Mouse (Mus musculus) limb, embryonic 15.5 days (tissue): ENCODE results near the gene Prkce. TPM values are rescaled to one million over a fixed set of nuclear protein-coding genes. Genes with fewer than 3 reads are reported as not detected.

Experiments used
- ATAC-seq: fragments of 200-750 bp; cut with Nextera tagmentation; 2 replicates; pipeline ENCODE4 v1.8.0; 2017; ENCODE audit warnings: low read depth, moderate TSS enrichment; ENCODE audit not compliant: insufficient number of reproducible peaks, low FRiP score, low TSS enrichment
- H3K27ac ChIP-seq: fragments of 300-500 bp; sonication (generic); 2 replicates; pipeline ENCODE4 v1.5.1; 2015; ENCODE audit warnings: moderate library complexity, mild to moderate bottlenecking, inconsistent platforms
- H3K27me3 ChIP-seq: fragments of 300-500 bp; sonication (generic); 2 replicates; pipeline ENCODE4 v1.6.1; 2015; ENCODE audit warnings: inconsistent platforms
- H3K36me3 ChIP-seq: fragments of 300-500 bp; sonication (generic); 2 replicates; pipeline ENCODE4 v1.6.1; 2015; ENCODE audit warnings: inconsistent platforms
- H3K4me1 ChIP-seq: fragments of 300-500 bp; sonication (generic); 2 replicates; pipeline ENCODE4 v1.6.1; 2015; ENCODE audit warnings: inconsistent platforms
- H3K4me2 ChIP-seq: fragments of 300-500 bp; sonication (generic); 2 replicates; pipeline ENCODE4 v1.6.1; 2015; ENCODE audit warnings: mild to moderate bottlenecking, inconsistent platforms
- H3K4me3 ChIP-seq: fragments of 300-500 bp; sonication (generic); 2 replicates; pipeline ENCODE4 v1.5.1; 2015; ENCODE audit warnings: mild to moderate bottlenecking, inconsistent platforms
- H3K9ac ChIP-seq: fragments of 300-500 bp; sonication (generic); 2 replicates; pipeline ENCODE4 v1.6.1; 2015; ENCODE audit warnings: inconsistent platforms
- H3K9me3 ChIP-seq: fragments of 300-500 bp; sonication (generic); 2 replicates; pipeline ENCODE4 v1.6.1; 2016; ENCODE audit warnings: inconsistent platforms
- WGBS: fragments of 180-500 bp; shearing (Covaris S2); methylation state at CpG from one replicate; pipeline ENCODE4 v1.1.7; 2015; 5-methylcytosine and 5-hydroxymethylcytosine counted together
- polyA plus RNA-seq: library from polyadenylated mRNA; unstranded; fragments of >200 nt; fragmentation: Nextera tagmentation; extraction: Ambion mirVana; gene quantifications from 2 replicates; pipeline ENCODE4 v1.2.1, GENCODE M21; 2015

The Prkce gene
- polyA plus RNA-seq, 1 experiment from 2014 or later = 6.8 TPM

DNA sequence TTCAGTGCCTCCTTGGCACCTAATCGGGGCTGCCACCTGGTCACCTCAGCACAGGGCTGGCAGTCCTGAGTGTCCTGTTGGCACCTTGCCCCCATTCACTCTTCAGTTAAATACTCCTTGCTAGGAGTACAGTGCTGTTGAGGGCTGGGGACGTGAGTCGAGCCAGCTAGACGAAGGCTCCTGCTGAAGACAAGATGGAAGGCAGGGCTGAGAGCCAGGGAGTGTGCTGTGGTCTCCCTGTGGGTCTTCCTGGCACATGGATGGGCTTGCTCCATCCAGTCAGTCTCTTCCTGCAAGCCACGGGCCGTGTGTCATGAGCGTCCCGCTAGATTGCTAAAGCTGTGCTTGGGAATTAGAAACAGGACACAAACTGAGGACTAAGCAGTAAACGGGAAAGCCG, 367.5 kb downstream of the Prkce start:
- Histone ChIP-seq H3K4me3 (no peak overlapping the region), H3K4me2 (no peak overlapping the region), H3K9me3 (no peaks in the 10 kb centered on the region), H3K4me1 (peaks cover 12% of the 10 kb centered on the region), H3K27ac (0 out of 2 replicates have a peak overlapping the region, but pooled peaks have one; percentile 14), H3K9ac (no peak overlapping the region), H3K27me3 (no peaks in the 10 kb centered on the region), H3K36me3 (no peaks in the 10 kb centered on the region)
- ATAC-seq = no peak
- WGBS = 66% methylated on average over 10 of the region's 10 CpGs

DNA sequence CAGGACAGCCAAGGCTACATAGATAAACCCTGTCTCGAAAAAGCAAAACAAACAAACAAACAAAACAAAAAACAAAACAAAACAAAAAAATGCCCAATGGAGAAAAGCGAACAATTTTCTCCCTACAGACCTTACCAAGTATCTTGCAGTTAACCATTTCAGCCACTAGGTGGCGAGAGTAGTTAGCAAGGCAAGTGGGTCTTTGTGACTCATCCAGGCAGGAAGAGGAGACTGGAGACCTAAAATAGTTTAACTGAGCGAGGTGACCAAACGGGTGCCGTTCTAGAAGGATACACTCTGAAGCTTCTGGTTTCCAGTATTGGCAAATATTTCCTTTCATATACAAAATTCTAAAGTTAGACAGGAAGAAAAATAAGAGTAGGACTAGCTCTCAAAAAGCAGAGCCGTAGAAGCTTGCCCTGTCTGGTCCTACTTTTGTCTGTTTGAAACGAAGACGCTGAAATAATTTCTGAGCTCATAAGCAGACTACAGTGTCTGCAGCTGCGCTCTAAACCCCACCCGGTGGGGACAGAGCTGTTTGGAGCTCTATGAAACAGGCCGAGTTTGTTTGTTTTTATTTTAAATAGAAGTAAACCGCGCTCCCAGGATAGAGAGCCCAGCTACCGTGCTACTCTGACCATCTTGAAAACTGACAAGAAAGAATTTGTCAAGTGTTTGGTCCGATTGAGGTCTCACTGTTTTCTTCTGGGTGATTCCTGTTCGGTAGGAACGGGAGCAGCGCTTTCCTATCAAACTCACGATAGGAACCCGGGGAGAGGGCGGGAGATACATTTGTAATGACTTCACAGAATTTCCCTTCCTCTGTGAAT, 368.5 kb downstream of the Prkce start:
- Histone ChIP-seq H3K9ac (no peak overlapping the region), H3K4me1 (peaks cover 12% of the 10 kb centered on the region), H3K4me2 (peak overlapping the region; percentile 33), H3K27me3 (no peaks in the 10 kb centered on the region), H3K27ac (peak overlapping the region; percentile 69), H3K4me3 (peak overlapping the region; percentile 24), H3K9me3 (no peaks in the 10 kb centered on the region), H3K36me3 (no peaks in the 10 kb centered on the region)
- WGBS = 34% methylated on average over 22 of the region's 22 CpGs
- 0 out of 2 replicates have a peak, but pooled peaks have one; percentile 68 for ATAC-seq

- no peaks in the 10 kb centered on the region for H3K9me3 ChIP-seq
- H3K27me3 ChIP-seq = no peaks in the 10 kb centered on the region
- WGBS = 79% methylated on average over 18 of the region's 18 CpGs
- ATAC-seq = no peak
- H3K27ac ChIP-seq = no peak overlapping the region
- H3K4me1 ChIP-seq = peaks cover 7% of the 10 kb centered on the region
- no peak overlapping the region for H3K4me3 ChIP-seq
- no peaks in the 10 kb centered on the region for H3K36me3 ChIP-seq
- no peak overlapping the region for H3K9ac ChIP-seq
- H3K4me2 ChIP-seq = no peak overlapping the region
Measured at GRCm38 (mm10) chr17:86539881-86540430, 372.4 kb downstream of the Prkce start.

DNA sequence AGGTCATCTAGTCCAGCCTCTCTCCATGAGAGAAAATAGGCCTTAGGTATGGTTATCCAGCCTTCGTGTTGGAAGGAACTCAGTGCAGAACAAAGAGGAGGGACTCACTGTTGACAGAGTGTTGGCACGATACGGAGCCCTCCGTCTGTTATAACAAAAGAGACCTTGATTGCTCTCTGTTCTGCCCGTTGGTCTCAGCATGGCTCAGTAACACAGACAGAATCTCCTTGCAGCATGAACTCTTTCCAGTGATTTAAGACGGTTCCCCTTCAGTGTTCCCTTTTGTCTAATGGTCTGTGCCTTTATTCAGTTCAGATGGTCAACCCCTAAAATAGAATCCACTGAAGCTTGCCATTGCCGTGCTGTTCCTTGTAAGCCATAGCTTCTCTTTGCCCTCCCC, 378.9 kb downstream of the Prkce start:
- Histone ChIP-seq H3K27me3 (no peaks in the 10 kb centered on the region), H3K4me3 (no peak overlapping the region), H3K9ac (no peak overlapping the region), H3K4me2 (no peak overlapping the region), H3K9me3 (no peaks in the 10 kb centered on the region), H3K36me3 (no peaks in the 10 kb centered on the region), H3K27ac (no peak overlapping the region), H3K4me1 (no peaks in the 10 kb centered on the region)
- ATAC-seq = no peak
- 86% methylated on average over 7 of the region's 7 CpGs for WGBS

- Histone ChIP-seq H3K9me3 (no peaks in the 10 kb centered on the region), H3K9ac (no peak overlapping the region), H3K27ac (no peak overlapping the region), H3K36me3 (0 out of 2 replicates have a peak, but pooled peaks cover 3% of the 10 kb centered on the region), H3K4me3 (no peak overlapping the region), H3K4me1 (no peaks in the 10 kb centered on the region), H3K27me3 (no peaks in the 10 kb centered on the region), H3K4me2 (no peak overlapping the region)
- ATAC-seq = no peak
- 88% methylated on average over 10 of the region's 10 CpGs for WGBS
Measured at GRCm38 (mm10) chr17:86549128-86549527, 381.5 kb downstream of the Prkce start.

GRCm38 (mm10) chr17:86551561-86551960, 384.0 kb downstream of the Prkce start:
- Histone ChIP-seq H3K9ac (no peak overlapping the region), H3K27ac (no peak overlapping the region), H3K4me3 (no peak overlapping the region), H3K27me3 (no peaks in the 10 kb centered on the region), H3K9me3 (no peaks in the 10 kb centered on the region), H3K4me2 (no peak overlapping the region), H3K4me1 (no peaks in the 10 kb centered on the region), H3K36me3 (0 out of 2 replicates have a peak, but pooled peaks cover 3% of the 10 kb centered on the region)
- no peak for ATAC-seq
- 84% methylated on average over 10 of the region's 10 CpGs for WGBS

DNA sequence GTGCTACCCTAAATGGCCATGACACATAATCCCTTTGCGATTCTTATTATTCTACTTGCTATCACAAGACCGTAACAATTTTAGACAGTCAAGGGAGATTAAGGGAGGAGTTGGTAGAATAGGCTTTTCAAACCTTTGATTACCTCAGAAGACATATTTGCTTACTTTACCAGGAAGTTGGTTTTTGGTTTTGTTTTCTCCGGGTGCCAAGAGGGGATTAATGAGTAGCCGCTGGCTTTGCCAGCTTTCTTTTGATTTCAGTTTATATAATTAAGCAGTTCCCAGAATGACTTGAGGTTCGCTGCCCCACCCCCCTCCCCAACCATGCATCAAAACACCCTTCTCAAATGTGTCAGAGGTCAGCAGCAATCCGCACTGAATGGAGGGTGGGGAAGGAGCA, 384.4 kb downstream of the Prkce start:
- no peaks in the 10 kb centered on the region for H3K27me3 ChIP-seq
- WGBS = 88% methylated on average over 6 of the region's 6 CpGs
- no peak overlapping the region for H3K4me3 ChIP-seq
- H3K4me2 ChIP-seq = no peak overlapping the region
- no peak overlapping the region for H3K9ac ChIP-seq
- no peaks in the 10 kb centered on the region for H3K9me3 ChIP-seq
- no peak overlapping the region for H3K27ac ChIP-seq
- no peaks in the 10 kb centered on the region for H3K4me1 ChIP-seq
- 0 out of 2 replicates have a peak, but pooled peaks cover 3% of the 10 kb centered on the region for H3K36me3 ChIP-seq
- no peak for ATAC-seq

GRCm38 (mm10) chr17:86559206-86559891, 391.8 kb downstream of the Prkce start:
- WGBS = 74% methylated on average over 15 of the region's 15 CpGs
- Histone ChIP-seq H3K4me3 (no peak overlapping the region), H3K36me3 (no peaks in the 10 kb centered on the region), H3K9me3 (no peaks in the 10 kb centered on the region), H3K27ac (no peak overlapping the region), H3K27me3 (no peaks in the 10 kb centered on the region), H3K9ac (no peak overlapping the region), H3K4me2 (no peak overlapping the region), H3K4me1 (no peaks in the 10 kb centered on the region)
- no peak for ATAC-seq

DNA sequence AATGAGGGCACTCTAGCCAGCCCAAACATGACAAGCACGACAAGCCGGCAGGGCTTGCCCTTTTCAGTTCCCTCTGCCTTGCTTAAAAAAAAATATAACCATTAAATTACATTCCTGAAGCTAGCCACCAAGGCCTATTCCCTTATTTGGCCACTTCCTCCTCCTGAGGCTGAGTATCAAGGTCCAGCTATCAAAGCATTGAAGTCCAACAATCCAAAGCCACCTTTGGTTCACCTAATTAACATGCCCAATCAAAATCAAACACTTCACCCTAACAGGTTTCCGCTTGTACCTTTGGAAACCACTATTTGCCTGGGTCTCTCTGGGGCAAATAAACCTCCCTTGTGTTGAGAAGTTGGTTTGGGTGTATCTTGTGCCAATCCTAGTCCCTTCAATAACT, 392.9 kb downstream of the Prkce start:
- ATAC-seq = no peak
- no peaks in the 10 kb centered on the region for H3K4me1 ChIP-seq
- no peaks in the 10 kb centered on the region for H3K36me3 ChIP-seq
- no peak overlapping the region for H3K4me2 ChIP-seq
- WGBS = 70% methylated on average over 3 of the region's 3 CpGs
- H3K9ac ChIP-seq = no peak overlapping the region
- H3K4me3 ChIP-seq = no peak overlapping the region
- no peaks in the 10 kb centered on the region for H3K27me3 ChIP-seq
- no peaks in the 10 kb centered on the region for H3K9me3 ChIP-seq
- no peak overlapping the region for H3K27ac ChIP-seq

DNA sequence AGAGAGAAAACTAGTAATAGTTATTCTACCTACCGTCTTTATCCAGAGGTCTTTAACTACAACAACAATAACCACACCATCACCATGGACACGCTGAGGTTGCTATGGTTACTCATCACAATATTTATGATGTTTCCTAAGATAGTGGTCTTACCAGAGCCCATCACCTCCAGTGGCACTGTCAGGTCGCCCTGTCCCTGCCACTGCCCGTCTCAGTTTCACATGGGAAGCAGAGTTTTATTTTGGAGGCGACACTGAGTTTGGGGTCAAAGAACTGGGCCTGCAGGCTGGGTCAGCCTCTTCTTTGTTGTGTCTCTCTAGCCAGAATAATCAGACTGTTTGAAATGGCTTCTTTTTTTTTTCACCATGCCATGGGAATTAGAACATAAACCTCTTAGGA, 402.9 kb downstream of the Prkce start:
- H3K4me2 ChIP-seq = no peak overlapping the region
- no peaks in the 10 kb centered on the region for H3K27me3 ChIP-seq
- whole genome bisulfite sequencing = 87% methylated on average over 5 of the region's 5 CpGs
- H3K36me3 ChIP-seq = no peaks in the 10 kb centered on the region
- ATAC-seq = no peak
- no peaks in the 10 kb centered on the region for H3K4me1 ChIP-seq
- no peak overlapping the region for H3K9ac ChIP-seq
- H3K4me3 ChIP-seq = no peak overlapping the region
- H3K9me3 ChIP-seq = no peaks in the 10 kb centered on the region
- H3K27ac ChIP-seq = no peak overlapping the region

DNA sequence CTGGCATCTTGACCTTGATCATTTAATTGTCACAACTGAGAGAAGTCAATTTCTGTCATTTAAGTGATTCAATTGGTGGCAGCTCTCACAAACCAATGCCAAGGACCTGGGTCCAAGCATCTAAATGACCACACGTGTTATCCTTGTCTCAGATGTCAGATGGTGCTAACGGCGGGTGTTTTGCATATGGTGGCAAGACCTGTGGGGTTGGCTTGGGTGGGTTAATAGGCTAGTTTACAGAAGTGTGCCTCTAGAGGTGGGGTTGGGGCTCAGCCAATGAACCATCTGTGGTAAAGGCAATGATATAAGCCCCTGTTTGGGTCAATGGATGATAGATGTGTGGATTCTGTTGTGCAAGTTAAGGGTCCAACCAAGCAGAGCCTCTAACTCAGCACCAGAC, 403.7 kb downstream of the Prkce start:
- Histone ChIP-seq H3K4me3 (no peak overlapping the region), H3K27ac (no peak overlapping the region), H3K9me3 (no peaks in the 10 kb centered on the region), H3K4me2 (no peak overlapping the region), H3K9ac (no peak overlapping the region), H3K4me1 (no peaks in the 10 kb centered on the region), H3K27me3 (no peaks in the 10 kb centered on the region), H3K36me3 (no peaks in the 10 kb centered on the region)
- no peak for ATAC-seq
- 84% methylated on average over 3 of the region's 3 CpGs for WGBS

DNA sequence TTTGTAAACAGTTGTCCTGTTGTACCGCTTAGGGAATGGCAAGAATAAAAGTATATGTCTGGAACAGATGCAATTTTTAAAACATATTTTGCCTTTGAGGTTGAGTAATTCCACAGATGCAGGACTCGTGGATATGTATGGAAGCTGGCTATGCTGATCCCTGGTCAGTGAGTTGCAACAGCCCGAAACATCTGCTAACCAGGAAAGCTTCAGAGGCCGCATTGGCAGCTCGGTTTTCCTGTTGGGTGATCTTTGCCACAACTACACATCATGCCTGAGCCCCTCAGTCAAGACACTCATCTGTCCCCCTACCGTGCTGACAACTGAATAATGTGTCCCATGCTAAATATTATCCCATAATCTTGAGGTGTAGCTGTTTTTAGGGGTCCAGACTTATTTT, 404.6 kb downstream of the Prkce start:
- no peak for ATAC-seq
- Histone ChIP-seq H3K27ac (no peak overlapping the region), H3K4me1 (no peaks in the 10 kb centered on the region), H3K27me3 (no peaks in the 10 kb centered on the region), H3K36me3 (no peaks in the 10 kb centered on the region), H3K4me2 (no peak overlapping the region), H3K9me3 (no peaks in the 10 kb centered on the region), H3K9ac (no peak overlapping the region), H3K4me3 (no peak overlapping the region)
- WGBS = 69% methylated on average over 6 of the region's 6 CpGs
